Mouse (Mus musculus) c-Kit-positive CD71-positive TER-119-positive erythroid progenitor cells, embryonic 14.5 days (primary cell): ENCODE data around the gene Tnrc18.

Experiments used
- DNase-seq: peaks from one replicate; pipeline ENCODE4 v3.0.0-alpha.2; 2013; ENCODE audit warnings: low spot score

Tnrc18 gene

DNA sequence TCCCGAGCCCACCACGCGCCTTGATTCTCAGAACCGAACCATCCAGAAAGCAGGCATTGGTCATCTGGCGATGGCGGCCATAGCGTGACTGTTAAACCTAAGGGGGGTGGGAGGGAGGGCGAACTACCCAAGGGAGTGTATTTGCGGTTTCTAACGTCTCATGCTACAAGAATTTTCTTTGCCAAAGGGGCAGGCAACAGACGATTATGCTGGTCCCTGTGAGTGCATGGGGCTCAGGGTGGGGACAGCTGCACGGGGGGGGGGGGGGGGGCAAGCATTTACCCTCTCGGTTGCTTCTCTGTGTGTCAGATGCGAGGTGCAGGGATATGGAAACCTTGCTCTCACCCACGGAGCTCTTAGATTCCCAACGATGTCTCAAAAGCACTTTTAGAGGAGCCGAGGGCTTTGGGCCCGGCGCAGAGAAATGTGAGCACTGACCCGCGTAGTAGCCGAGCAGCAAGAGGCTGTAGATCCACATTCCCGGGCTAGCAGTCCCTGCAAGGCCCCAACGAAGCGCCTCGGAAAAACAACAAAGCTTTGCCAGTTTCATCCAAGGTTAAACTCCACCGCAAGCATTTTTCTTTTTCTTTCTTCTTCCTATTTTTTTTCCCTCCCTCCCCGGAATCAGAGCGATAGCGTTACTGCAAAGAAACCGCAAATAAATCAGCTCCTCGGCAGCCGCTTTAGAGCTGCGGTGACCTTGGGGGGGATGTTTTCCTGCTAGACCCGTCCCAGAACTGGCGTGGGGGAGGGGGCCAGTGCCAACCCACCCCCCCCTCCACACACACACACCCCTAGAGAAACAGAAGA, 5.0 kb upstream of the Tnrc18 start:
- DNase-seq = no peak

DNA sequence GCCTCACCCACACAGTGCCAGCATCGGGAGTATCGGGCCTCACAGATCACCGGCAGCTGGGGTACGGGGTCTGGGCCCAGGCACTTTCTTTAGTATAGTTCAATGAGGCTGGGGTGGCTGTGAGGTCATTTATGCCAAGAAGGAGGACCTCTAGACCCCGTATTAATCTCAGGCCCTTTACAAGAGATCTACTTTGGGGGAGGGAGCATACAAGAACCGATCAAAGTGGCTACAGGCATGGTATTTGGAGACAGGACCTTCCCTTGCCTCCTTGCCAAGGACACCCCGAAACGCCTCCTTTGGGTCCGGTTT, 4.5 kb upstream of the Tnrc18 start:
- DNase-seq = no peak

DNA sequence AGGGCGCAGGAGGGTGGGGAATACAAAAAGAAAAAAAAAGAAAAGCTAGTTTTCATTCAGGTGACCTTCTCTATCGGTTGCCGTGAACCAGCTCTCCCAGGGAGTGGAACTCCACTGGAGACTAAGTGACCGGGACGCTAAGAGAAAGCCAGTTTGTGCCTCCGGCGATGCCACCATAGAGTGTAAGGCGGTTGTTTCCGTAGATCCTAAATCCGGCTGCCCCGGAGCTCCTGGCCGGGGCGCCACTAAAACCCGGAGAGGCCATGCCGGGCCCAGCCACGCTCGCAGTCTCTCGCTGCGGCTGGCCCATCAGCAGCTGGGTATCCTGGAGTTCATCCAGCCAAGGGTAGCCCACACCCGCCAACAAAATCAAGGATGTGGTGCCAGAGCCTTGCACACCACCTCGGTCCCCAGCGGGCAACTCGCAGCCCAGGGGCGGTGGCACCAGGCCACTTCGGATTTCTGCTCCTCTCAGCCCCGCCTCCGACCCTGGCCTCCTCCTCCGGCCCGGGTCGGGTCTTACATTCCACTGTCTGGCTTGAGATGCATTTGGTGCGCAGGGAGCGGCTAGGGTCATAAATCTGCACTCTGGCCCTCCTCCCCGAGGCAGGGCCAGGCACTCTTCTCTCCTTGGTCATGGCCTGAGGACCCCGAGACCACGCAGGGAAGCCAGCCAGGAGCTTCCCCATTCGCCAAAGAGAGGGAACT, 4.0 kb upstream of the Tnrc18 start:
- no peak for DNase-seq

DNA sequence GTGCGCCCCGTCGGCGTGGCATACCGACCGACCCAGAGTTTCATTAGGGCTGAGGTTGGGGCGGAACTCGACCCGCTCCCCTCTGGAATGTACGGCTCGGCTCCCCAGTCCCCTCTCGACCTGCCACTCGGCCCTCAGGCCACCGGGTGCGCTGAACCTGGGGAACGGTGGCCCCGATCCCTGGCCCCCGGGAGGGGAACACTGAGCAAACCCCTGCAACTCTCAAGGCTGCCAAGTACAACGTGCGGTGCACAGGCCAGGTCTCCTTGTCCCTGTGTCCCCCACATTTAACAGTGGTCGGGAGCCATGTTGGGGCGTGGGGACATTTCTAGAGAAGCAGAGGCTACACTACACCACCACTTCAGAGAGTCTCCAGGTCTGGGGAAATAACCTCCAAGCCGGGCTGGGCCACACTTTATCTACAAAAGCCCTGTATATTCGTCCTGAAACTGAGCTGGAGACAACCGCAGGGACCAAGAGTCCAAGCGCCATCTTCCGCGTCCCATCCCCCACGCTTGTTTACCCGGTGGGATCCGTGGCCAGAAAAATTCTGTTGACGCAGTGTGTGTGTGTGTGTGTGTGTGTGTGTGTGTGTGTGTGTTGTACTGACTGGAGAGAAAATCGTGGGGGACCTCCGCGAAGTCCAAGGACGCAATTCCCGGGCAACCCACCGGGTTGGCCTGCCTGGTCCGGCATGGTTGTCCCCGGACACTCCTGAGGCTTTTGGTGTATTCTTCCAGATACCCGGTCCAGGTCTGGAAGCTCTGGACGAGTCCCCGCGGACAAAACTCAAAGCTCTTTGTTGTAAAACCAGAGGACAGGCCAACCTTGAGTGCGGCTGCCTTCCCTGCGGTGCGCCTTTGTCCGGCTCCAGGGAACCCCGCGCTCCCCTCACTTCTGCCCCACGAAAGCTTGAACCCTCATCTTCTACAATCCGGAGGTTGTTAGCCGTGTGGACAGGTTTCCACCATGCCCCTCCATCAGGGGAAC, 3.1 kb upstream of the Tnrc18 start:
- no peak for DNase-seq

DNA sequence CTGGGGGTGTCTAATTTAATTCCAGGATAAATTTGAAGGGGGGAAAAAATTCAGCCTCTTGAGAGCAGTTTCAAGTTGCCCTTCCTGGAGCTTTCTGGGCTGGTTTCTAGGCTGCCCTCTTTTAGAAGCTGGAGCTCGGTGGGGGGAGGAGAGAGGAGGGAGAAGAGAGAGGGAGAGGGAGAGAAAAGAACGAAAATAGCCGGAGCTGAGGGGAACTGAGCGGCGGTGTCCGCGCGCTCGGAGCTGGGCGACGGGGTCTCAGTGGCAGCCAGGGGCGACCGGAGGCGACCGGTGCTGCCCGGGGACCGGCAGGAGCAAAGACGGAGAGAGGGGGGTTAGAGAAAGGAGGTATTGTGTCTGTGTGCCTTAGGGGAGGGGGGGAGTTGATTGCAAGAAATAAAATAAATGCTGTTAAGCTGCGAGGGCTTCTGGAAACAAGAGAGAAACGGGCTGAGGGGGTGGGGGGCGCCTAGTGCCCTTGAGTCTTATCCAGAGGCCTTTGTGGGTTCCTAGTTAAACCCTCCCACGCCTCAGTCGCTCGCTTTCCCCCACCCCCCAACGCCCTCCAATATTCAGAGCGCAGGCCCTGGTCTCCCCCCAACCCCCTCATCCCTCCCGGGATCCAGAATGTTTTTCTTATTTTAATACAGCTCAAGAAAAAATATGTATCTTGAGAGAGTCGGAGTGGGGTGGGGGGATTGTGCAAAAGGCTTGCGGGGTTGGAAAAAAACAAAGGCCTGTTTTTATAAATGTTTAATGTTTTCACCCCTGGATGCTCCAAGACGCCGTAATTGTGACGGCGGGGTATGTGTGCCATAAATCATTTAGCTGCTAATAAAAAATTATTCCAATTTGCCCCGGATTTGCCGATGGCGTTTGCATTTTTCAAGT, 2.2 kb upstream of the Tnrc18 start:
- DNase-seq = no peak

DNA sequence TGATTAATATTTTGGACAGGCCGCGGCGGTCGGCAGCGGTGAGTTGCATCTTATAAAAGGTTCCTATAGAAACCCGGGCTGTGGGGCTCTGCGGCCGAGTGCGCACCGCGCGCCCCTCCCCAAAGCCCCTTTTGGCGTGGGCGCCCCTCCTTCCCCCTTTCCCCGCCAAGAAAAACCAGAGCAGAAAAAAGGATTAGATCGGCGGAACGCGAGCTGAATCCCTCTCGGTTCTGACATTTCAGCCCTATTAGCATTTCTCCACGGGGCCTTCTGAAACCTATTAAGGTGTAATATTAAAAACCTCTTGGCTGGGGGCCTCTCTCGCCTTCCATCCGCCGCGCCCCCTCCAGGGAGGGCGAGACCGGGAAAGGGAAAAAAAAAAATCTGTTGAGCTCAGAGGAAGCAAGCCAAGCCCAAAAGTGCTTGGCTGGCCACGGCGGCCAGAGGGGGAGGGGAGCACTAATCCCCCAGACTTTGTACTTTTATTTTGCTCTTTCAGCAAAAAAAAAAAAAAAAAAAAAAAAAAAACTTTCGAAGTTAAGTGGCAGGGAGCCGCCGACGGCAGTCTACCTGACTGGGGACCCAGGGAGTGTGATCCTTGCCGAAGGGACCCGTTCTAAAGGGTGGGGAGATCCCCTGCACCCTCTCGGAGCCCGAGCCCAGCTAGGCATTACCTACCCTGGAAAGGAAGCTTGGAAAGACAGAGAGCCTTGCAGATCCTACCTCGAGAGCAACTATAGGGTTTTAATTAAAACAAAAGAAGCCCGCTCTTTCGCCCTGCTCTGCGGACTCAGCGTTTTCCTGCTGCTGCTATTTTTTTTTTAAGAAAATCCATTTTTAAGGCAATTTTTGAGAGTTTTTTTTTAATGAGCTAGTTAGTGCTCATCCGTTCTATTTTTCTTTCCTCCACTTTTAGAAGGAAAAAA, 1.2 kb upstream of the Tnrc18 start:
- DNase-seq = no peak

DNA sequence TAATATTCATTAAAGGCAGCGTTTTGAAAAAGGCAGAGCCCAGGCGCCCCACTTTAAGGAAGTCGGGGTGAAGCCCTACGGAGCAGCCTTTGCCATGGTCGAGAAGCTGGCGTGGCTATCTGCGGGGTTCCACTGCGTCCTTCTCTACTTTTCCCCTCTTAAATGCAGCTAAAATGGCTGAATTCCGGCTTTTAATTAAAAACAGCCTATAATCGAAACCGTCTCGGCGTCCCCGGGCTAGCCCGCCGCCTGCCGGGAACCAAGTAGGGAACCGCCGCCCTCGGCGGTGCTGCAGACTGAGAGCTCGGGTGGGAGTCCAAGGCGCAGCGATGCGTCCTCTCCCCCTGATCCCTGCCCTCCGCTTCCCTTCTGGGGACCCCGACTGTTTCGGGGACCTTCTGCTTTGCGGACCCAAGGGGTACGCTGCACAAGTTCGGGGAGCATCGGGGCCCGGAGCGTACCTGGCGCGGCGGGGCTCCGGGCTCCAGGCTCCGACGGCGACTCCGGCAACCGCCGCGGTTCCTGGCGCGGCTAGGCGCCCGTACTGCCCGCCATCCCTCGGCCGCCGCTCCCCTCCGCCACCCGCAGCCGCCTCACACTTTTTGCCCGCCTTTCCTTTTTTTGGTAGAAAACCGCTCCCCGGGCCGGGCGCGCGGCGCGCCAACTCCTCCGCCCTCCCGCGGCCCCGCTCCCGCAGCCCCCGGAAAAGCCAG, 495 bp downstream of the Tnrc18 start:
- no peak for DNase-seq

DNA sequence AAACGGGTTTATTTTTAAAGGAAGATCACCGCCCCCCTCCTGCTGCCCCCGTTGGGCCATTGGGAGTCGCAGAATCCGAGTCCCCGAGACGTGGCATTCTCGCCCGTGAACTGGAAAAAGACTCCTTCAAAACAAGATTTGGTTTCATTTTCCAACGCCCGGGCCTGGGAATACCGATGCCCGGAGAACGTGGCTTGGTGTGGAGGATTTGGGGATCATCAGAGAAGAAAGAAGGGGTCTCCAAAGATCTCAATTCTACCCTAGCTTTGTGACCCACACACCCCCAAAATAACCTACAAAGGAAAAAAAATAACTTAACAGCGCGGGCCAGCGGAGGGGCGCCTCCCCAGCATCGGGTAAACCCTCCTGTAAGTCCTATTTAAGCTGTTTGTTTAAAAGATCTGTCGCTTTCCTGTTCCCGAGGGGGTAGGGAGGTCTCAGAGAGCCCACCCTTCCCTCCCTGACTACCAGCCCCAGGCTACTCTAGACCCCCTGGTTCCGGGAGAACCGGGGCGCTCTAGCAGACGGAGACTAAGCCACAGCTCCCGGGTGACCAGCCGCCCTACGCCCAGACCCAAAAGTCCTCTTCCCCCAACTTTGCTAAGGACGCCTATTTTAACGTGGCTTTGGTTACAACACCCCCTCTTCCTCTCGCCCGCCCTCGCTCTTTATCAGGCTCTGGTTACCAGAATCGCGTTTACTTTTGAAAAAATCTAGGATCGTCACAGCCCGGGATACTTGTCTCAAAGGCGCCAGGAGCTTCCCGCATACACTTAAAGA, 1.2 kb downstream of the Tnrc18 start:
- no peak for DNase-seq

DNA sequence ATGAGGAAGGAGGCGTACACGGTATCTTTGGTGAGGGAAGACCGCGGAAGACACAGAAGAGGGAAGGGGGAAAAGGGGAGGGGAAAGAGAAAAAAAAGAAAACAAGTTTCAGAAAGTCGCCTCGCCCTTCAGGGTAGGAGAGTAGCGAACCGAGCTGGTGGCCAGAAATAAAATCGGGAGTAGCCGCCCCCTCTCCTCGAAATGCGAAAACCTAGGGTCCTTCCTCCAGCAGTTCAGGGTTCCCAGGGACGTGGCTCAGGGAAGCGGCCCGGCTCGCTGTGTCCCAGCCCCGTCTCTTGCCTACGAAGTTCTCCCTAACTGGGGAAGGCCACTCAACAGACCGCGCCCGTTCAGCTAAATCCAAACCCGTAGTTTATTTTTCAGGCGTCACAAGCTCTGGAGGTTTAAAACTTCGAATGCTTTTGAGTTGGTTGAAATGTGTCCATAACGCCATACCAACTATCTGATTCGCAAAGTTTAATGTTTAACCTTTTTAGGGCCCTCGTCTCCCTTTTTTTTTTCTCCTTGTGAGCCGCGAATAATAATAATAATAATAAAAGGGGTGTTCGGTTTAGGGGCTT, 2.0 kb downstream of the Tnrc18 start:
- DNase-seq = no peak

DNA sequence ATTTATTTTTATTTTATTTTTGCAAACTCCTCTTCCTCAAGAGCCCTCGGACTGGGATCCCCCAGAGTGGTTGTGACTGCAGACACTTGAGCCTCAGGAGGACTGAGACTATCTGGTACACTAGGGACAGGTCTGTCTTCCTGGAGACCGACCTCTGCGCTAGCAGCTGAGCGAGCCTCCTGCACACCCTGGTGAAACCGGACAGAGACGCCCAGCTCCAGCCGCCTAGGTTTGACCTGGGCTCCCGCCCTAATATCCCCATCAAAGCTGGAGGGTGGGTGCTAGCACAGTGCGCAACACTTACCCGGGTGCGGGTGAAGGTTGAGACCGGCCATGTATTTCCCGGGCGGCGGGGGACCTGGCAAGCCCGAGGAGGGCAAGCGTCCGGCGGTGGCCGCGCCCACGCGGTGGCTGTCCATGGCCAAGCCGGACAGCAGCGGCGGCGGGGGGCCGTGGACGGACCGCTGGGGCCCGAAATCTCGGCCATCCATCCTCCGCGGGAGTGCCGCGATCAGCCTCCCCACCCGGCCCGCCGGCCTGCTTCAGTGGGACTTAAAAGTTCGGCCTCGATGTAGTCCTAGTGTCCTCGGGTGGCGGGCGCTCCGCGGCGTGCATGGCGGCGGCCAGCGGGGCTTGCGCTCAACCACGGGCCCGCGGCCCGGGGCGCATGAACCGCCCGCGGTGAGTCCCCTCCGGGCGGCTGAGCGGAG, 2.6 kb downstream of the Tnrc18 start:
- DNase-seq = no peak

DNA sequence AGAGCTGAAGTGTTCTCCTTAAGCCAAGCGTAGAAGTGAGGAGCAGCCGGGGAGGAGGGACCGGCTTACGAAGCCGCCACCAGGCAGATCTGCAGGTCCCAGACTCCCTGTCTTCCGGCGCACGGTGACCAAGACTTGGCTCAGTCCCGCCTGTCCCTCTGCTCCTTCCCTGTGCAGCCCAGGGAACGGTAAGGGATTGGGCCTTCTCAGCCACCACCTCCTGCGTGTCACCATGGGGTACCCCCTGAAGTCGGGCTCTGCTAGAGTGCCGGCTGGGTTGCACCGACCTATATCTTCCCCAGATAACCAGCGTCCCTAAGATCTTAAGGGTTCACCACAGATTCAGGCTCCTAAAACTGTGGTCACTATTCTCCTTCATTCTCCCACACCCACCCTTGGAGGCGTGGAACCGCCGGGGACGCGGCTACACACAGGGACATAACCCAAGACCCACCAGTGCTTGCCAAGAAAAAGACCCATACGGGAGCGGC, 3.3 kb downstream of the Tnrc18 start:
- DNase-seq = no peak

DNA sequence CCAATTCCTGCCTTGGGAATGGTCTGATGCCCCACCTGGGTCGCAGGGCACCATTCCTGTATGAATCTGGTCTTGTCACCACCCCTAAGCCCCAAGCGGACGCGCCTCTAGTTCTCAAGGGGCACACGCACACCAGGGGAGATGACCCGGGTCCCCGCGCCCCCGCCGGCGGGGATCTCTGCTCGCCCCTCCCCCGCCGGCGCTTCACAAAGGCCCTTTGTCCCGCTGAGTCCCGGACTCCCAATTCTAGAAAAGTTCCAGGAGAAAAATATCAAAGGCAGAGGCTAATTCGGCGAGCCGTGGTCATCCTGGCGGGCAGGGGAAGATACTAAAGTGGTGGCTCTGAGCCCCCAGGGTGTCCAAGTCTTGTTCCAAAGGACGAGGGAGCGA, 3.7 kb downstream of the Tnrc18 start:
- DNase-seq = no peak

DNA sequence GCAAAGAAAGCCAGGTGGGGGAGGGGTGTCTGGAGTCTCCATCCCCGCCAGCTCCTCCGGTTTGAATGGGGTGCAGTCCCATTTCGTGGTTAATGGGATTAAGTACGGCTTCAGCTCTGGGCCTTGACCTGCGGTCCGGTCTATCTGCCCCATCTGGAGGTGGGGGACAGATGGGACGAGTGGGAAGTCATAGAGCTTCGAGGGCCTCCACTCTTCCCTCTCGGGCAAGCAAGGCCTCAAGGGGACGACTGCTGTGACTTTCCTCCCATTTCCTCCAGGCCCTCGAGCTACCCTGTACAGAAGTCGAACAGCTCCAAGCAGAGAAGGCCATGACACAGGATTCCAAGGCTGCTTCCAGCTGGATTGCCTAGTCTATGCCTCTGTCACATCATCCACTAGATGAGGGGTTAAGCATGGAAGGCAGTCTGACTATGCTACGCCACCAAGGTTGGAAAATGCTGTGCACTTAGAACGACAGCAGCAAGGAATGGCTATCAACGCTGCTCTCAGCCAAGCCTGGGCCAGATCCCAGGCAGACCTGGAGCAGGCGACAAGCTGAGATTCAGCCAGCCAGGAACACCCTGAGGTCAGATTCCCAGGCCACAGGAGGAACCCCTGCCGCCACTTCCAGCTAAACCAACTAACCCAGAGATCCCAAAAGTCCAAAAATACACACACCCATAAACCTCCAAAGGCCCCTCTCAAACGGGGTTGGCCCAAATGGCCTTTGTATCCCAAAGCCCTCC, 4.3 kb downstream of the Tnrc18 start:
- DNase-seq = no peak

DNA sequence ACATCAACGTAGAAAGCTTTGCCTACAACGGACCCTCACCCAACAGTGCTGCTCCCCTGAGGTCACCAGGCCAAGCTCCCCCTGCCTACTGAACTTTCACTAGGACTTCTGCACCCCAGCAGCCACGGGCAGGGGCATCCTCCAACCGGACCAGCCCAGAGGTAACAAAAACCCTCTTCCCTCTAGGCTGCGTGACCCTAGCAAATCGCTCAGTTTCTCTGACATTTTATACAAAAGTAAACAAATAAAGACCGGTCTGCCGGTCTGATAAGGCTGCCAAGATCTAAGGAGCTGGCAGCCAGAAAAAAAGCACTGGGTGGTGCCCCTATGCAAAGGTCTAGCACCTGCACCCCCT, 4.9 kb downstream of the Tnrc18 start:
- no peak for DNase-seq

DNA sequence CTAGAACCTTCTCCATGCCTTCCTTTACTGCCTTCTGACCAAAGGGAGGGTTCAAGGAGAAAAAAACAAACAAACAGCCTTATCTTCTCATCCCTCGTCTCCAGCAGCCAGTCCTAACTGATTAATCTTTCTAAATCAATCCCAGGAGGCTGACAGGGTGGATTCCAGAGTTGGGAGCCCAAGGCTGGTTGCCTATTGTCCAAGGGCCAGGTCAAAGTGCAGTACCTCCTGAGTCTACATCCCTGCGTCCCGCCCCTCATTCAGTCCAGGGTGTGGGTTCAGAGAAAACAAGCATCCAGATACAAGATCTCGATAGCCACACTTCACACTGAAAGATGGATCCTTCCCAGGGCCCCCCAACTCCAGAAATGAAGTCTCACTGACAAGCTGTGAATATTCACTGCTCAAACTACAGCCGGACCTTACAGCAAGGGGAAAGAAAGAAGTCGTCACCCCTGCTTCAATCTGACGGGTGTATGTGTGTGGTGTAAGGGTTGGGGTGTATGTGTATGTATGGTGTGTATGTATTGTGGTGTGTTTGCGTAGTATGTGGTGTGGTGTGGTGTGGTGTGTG, 5.5 kb downstream of the Tnrc18 start:
- no peak for DNase-seq

DNA sequence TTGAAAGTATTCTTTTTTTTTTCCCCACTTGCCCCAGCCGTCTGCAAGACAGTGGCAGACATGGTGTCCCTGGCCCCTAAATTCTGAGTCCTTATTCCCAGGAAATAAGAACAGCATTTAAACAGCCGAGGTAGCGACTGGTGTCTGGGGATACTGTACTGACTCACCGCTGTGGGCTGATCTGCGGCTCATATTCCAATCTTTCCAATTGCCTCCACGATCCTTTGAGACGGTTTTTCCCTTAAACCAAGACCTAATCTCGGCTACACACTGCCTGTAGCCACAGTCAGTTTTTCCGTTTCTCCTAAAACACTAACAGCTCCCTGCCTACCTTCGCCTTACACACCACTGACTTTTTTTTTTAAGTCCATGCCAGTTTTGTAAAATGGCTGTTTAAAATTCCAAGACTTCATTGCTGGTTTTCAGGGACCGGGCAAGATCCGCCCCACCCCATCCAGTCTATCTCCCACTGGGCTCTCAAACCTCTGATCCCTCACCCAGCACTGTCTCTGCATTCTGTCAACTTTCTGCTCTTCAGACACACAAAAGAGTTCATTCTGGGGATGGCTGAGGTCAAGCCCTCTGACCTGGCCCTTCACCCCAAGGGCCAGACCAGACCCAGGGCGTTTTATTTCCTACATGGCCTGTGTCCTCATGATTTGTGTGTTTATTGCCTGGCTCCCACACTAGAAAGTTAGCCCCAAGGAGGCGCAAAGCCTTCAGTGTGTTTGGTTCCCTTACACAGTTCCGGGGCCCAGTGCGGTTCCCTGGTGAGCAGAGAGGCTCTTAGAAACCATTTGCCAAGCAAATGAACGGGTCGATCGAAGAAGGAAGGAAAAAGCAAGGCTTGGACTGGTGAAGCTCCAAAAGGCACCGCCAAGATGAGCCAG, 6.5 kb downstream of the Tnrc18 start:
- DNase-seq = no peak
